Mouse (Mus musculus) gastrocnemius, adult 8-10 months (tissue): ENCODE results near the gene Sept10. TPM values are rescaled to one million over a fixed set of nuclear protein-coding genes. Genes with fewer than 3 reads are reported as not detected.
"Not testable (repeated sequence)": the region's sequence is repeated elsewhere in the genome, so short reads cannot be mapped to it uniquely, and the experiment has no call there.

ENCODE experiments used
- DNase-seq, 2 experiments: peaks; one replicate each; pipeline ENCODE4 v3.0.0; 2022; ENCODE audit warnings: low spot score in 2 of 2
- total RNA-seq, 4 experiments: library from RNA; stranded (reverse); gene quantifications; 2 replicates each; pipeline ENCODE4 v1.2.4; 2022

The Sept10 gene
- total RNA-seq, 4 experiments from 2014 or later = 5.0 to 7.8 (median 6.5) TPM

DNA sequence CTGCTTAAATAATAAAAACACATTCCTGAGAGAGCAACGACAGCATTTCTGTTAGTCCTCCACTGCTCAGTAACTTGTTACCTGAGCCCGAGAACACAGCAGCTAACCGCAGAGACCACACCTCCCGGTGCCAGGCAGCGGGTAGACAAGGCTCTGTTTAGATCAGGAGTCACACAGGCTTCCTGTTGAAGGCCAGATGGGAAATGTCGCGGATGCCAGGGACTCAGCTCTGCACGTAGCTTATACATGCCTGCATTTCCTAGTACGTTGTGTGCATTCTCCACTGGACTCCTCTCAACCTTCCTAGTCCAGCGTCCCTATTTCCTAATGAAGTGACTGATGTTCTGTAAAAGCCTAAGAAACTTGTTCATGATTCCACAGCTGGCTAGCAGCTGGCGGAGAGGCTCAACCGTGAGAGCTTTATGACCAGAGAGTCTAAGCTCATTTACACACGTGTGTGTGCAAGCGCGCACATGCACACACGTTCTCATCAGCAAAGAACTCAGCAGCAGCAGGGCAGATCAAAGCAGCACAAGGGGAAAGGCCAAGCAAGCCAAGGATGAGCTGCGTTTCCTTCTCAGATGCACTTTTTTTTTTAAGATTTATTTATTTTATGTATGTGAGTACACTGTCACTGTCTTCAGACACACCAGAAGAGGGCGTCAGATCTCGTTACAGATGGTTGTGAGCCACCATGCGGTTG, 89.6 kb downstream of the Sept10 start:
- no peak for DNase-seq

DNA sequence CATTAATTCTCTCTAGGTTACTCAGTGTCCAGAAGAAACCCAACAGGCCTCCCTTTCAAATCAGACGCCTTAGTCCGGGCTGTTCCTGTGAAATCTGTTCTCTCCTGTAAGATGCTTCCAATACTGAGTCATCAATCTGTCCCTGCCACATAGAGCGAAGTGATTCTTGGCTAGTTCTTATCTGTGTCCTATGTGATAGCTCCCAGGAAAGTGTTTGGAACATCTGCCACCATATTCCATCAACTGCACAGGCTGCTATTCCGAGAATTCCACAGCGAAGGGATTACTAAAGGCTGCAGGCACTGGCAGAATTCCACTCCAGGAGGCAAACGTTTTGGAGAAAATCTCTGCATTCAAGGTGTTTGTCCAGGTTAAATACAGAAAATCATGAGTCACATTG, 94.0 kb downstream of the Sept10 start:
- no peak for DNase-seq

DNA sequence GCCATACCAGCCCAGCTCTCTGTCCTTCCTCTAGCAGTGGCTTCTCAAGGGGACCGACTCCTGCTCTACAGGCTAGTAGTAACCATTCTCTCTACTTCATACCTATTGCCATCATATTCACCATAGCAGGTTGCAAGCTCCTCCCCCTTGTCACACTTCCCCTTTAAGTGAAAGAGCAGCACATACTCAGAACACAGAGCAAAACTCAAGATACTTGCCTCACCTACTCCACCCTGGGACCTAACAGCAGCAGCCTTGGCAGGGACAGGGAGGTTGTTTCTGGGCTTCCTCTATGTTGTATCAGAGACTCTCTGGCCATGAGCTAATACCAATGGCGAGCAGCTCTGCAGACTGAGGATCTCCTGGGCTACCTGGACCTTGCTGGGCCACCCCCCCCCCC, 96.2 kb downstream of the Sept10 start:
- no peak for DNase-seq

DNA sequence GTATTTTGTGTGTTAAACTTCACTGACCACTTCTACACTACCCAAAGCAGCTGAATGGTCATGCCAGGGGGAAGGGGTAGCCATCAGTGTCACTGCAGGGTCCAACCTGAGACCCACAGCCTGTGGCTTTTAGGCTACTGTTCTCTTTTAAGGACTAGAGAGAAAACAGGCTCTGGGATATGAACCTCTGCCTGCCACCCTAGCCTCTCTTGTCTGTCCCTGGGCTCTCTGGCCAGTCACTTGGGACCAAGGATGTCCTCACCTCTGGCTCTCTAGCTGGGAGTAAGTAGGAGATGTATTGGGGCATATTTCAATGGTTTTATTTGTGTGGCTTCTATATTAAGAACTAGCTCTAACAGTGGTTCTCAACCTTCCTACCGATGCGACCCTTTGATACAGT, 101.8 kb downstream of the Sept10 start:
- DNase-seq = no peak

DNA sequence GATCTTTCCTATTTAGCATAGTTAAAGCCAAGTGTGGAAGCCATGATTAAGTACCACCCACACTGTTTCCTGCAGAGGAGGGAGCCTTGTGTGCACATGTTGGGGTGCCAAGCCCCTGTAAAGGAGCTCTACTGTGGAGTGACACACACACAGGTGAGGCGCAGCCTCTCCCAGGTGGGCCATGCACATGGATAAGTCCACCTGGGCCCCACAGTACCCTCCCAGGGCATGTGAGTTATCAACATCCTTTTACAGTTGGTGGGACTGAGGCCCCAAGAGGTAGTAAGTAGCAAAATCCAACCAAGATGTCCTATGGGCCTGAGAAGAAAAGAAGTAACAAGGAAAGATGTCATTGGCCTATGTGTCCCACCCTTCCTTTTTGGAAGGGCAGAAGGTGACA, 102.6 kb downstream of the Sept10 start:
- no peak for DNase-seq

DNA sequence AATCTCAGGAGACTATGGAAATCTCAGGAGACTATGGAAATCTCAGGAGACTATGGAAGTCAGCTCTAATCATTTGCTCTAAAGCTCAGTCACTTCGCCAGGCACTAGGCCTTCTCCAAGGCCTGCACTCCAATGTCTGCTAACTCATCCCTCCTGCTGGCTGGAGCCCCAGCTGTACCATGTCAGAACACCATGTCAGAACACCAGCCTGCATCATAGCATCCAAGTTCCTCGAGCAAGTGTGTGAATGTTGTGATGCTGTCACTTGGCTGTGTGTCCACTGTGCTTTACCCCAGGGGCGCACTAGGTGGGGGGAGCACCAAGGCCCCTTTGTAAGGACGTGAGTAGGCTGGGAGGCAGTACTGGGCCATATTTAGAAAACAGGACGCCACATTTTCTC, 104.1 kb downstream of the Sept10 start:
- DNase-seq = no peak

DNA sequence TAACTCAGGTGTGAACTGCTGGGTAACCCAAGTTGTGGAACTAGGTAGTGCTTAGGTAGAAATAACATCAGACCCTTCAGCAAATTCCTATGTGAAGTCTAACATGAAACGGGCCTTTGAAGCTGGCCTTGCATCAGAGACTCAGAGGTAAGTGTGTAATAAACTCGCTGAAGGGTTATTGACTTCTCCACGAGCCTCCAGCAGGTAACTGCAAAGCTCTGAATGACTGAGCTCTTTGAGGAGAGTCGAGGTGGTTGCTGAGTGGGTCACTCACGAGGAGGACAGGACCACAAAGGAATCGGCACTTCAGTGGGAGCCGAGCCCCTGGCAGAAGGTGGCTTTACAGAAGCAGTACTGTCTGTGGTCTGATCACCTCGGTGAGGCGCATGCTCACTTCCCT, 105.3 kb downstream of the Sept10 start:
- no peak for DNase-seq

DNA sequence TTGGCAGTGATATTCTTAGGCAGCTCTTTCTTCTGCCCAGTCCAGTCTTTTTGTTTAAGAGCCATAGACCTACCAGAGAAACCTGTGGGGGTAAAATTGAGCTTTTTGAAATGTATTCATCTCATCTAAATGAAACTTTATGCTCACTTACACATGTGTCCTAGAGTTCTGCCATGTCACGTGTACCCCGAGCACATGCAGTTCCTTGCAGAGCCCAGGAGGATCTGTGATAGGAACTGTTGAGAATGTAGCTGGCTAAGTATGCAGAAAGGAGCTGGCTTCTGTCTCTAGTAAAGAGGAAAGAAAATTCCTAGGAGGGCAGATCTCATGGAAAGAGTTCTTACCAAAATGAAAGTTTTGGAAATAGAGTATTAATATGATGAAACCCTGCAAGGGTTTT, 106.0 kb downstream of the Sept10 start:
- DNase-seq = no peak

DNA sequence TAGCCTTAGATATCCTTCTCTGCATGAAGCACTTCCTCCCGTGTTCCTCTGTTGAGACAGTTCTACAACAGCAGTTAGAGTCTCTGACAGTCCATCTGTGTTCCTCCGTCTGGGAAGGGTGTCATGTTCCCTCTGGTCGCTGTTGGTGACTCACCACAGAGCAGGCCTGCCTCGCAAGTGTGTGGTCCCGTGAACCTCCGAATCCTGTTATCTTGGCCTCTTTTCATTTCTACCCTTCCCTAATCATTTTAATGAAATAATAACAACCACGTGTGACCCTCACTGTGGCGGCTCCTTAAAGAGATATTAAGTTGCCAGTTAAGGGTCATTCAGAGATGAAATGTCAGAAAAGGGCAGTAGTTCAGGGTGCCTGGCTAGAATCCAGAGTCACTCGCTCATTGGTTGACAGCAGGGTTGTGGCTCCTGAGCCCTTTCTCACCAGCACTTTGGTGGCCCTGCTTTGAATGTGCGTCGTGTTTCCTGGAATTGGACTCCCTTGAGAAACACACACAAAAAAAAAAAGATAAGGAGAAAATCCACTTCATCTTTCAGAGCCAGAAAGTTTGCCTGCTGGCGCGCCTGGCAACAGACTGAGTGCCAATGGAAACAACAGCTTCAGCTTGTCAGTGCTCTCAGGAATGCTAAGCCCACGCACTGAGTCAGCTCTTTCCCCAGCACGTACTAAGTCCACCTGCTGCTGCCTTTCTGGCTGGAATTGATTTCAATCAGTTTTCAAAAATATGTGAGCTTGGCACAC, 106.9 kb downstream of the Sept10 start:
- no peak for DNase-seq

DNA sequence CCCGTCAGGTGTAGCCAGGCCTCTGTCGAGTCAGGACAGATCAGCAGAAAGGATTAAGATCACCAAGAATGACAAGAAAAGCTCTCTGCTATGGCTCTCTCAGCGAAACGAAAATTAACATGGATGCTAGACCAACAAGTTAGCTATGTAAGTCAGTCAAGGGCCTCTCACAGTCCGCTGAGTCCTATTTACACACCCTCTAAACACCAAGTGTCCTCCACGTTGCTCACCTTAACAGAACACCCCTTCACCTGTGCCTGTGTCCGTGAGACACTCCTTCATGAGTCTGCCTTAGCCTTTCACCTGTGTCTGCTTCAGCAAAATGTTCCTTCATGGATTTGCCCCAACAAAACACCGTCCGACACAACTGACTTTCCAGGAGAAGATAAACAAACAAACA, 108.3 kb downstream of the Sept10 start:
- DNase-seq = no peak

DNA sequence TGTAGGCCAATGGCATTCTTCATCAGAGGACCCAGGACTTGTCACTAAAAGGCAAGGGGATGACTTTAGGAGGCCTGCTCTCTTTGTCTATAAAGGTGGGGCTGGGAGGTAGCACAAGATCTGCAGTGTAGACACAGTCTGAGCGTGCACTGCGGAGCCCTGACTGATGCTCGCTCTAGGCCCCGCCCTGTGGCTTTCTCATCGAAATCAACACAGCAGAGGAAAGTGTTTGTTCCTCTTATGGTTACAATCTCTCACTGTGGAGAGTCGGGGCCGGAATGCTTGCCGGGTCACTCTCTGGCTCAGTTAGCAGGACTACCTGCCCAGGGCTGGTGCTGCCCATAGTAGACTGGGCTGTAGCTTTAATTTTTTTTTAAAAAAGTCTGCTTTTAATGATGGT, 108.9 kb downstream of the Sept10 start:
- DNase-seq = no peak

DNA sequence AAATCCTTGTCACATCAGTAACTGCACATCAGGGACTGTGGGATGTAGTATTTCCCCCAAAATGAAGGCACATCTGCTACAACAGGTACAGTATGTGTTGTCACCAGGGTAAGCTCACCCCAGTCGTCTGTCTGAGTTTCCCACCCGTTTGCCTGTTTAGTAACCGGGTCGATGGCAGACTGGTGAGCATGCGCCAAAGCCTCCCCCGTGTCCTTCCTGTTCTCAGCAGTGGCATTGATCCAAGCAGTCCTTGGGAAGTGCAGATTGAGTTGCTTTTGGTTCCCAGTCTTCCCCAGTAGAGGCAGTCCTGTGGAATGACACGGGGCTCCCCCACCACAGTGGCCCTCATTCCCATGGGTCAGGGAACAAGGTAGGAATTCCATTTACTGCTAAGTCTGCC, 111.3 kb downstream of the Sept10 start:
- DNase-seq = no peak

DNA sequence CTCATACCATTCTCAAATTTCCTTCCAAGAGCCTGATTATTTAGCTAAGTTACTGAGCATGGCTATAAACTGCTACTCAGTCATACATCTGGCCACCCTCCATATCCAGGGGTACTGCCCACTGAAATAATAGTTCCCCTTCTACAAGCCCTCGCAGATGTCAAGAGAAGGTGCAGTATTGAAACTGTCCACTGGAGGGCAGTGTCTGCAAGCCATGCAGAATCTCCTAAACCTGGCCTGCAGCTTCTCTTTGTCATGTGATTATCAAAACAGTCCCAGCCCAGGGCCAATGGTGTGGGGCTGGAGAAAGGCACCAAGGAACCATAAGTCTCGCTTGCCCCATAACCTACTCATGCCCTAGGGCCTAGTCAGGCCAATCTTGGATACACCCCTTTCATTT, 112.6 kb downstream of the Sept10 start:
- peak; percentile 41 to 44 for DNase-seq

DNA sequence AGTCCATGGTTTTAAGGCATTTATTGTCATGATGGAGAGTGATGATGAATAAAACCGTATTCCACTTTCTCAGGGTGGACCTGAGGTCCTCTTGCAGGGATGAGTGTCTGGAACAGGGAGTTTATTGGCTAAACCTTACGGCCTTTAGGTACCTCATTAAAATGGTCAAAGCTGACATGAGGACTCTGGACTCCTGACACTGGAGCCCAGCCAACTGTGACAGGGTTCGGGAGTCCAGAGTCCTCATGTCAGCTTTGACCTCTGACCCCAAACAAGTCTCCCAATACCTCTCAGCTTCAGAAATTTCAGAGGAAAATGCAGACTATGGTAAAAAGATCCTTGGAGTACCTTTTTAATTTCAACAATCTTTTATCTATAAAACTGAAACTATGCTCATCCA, 115.0 kb downstream of the Sept10 start:
- no peak for DNase-seq

DNA sequence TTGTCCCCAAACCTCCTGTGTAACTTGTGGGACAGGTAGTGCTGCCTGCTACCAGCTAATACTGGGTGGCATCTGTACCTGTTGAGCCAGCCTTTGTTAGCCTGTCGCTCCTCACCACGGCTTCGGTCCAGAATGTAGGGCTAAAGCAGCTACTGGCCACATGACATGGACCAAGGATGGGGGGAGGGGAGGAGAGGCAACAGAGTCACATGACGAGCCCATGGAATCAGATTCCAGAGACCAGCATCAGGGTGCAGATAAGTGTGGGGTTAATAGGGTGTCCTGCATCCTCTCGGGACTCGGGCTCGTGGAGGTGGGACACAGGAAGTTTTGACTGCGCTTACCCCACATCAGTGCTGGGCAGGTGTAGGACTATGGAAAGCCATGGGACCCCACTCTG, 115.8 kb downstream of the Sept10 start:
- DNase-seq = no peak

DNA sequence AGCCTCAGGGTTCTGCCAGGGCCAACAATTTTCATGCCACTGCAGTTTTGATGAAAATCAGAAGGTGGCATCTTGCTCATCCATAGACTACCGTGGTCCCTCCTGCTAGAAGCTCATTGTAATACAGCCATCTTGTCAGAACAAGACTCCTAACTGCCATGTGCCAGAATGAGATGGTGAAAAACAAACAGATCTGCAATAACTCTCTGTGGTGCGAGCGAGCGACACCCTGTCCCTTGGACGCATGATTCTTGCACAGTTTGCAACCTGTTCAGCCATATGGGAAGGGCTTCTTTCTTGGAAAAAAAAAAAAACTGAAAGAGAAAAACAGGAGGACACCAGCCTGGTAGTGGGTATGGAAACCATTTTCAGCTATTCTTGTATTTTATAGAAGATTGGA, 117.0 kb downstream of the Sept10 start:
- DNase-seq = no peak

DNA sequence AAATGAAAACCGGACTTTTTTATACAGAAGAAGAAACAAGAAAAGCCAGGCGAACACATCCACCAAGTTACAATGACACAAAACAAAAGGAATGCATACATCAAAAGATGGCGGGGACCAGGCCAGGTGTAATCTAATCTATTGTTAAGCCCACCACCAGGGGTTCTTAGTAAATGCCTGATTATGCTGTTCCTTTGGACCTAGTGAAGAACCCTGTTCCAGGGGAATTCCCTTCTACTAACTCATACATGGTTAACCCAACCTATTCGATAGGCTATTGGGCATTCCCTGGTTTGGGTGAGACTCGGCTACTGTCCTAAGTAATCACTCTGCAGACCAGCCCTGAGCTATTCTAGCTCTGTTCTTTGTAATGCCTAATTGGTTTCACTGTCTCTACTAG, 118.6 kb downstream of the Sept10 start:
- DNase-seq = not testable (repeated sequence)

DNA sequence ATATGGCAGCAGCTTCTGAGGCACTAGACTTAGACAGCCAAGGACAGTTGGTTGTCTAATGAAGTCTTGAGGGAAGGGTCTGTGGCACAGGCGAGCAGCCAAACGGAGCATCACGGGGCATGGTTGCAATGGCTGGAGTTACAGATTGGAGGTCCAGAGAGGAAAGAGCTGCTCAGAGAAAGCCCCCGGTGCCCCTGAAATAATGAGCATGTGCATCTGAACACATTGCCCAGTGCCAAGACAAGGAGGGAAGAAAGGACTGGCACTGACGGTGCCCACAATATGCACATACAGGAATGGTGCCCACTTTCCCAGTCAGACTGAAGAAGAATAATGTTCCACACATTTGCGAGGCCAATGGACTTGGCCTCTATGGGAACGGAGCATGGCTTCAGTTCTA, 129.7 kb downstream of the Sept10 start:
- DNase-seq = no peak

Other genes starting within 250 kb of the Sept10 start
- gene Sowahc, start 106 bp upstream of the Sept10 start, total RNA-seq = under 1 TPM; 0.56 to 0.81 (median 0.59) TPM
- 10 to 100 TPM; 30.9 to 40.8 (median 32.1) TPM for gene P4ha1, start 101.4 kb upstream of the Sept10 start, total RNA-seq
- gene Gm10273, start 173.8 kb upstream of the Sept10 start, total RNA-seq = 100 to 1,000 TPM; 116 to 196 (median 125) TPM
- gene Pla2g12b, start 181.8 kb upstream of the Sept10 start, total RNA-seq = not detected
- not detected for gene Oit3, start 219.9 kb upstream of the Sept10 start, total RNA-seq